Mouse (Mus musculus): ENCODE results near the gene Ifnk. TPM values are rescaled to one million over a fixed set of nuclear protein-coding genes. Genes with fewer than 3 reads are reported as not detected.

The Ifnk gene
- total and polyA plus RNA-seq, 3 experiments, result not detected

DNA sequence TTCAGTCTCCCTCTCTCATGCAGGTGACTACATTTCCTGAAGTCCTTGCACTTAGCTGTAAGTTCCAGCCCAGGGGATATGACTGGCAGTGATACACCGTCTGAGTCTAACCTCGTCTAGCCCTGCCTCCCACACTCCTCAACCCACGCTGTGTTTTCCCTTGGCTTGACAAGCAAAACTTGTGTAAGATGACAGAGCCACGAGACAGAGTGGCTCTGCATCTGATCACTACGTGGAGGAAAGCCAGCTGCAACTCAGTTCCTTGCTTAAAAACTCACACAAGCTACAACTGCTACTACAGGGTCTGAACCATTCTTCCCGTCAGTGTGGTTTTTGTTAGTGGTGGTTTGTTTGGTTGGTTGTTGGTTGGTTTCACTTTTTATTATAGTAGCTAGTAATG lies 11.5 kb upstream of the Ifnk start:
- H3K27me3 ChIP-seq (ENCODE audit: control insufficient read depth in 1 of 2, insufficient read depth in 2 of 2, low read length in 2 of 2), result no peaks in the 10 kb centered on the region

DNA sequence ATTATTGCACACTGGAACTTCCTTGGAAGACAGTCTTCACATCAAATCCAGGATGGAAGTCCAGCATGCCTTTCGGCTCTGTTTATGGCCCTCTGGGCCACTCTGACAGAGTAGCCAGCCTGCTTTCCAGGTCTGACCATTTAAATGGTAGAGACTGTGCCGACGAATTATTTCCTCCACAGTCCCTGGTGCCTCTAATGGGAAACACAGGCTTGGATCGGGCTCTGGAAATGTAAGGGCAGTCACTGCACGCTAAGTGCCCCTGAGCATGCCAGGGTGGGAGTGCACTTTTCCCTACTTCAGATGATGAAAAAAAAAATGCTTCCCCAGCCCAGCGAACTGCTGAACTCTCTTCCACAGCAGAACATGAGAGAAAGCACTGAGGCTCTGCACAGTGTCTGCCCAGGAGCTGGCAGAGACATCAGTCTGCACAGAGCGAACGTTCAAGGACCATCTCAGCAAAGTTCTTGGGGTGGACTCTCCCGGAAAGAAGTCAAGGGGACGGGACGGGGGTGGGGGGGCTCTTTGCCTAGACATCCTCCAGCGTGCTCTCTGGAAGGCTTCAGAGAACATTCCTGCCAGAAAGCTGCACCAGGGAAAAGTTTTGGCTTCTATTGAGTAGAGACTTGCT lies 8.3 kb upstream of the Ifnk start:
- H3K27ac ChIP-seq (ENCODE audit: control insufficient read depth, low read depth, low read length), result no peak overlapping the region
- TF ChIP-seq MEF2A (IDR thresholded peaks at IDR 0.05; ENCODE audit: extremely low read depth, insufficient replicate concordance, low read depth, low read length, poor library complexity, severe bottlenecking) (no peak), NELFE (IDR thresholded peaks at IDR 0.05; ENCODE audit: low read depth, low read length) (no peak), POLR2A (IDR thresholded peaks at IDR 0.05; ENCODE audit: control insufficient read depth in 1 of 2, insufficient read depth in 1 of 2, low read depth in 1 of 2, low read length in 2 of 2, poor library complexity in 1 of 2) (no peak), ELF1 (IDR thresholded peaks at IDR 0.05; ENCODE audit: low read depth, low read length) (no peak), ZKSCAN1 (IDR thresholded peaks at IDR 0.05; ENCODE audit: low read depth, low read length) (no peak), ETS1 (IDR thresholded peaks at IDR 0.05; ENCODE audit: low read depth, low read length) (no peak), TCF12 (IDR thresholded peaks at IDR 0.05; ENCODE audit: low read depth, low read length) (no peak), ZMIZ1 (IDR thresholded peaks at IDR 0.05; ENCODE audit: low read depth, low read length) (no peak), SIN3A (IDR thresholded peaks at IDR 0.05; ENCODE audit: low read length) (no peak), BHLHE40 (IDR thresholded peaks at IDR 0.05; ENCODE audit: borderline replicate concordance, low read depth, low read length) (no peak), JUND (IDR thresholded peaks at IDR 0.05; ENCODE audit: low read depth, low read length) (no peak), RCOR1 (IDR thresholded peaks at IDR 0.05; ENCODE audit: low read depth, low read length) (no peak), MAX (IDR thresholded peaks at IDR 0.05; ENCODE audit: low read length) (no peak), ZNF384 (IDR thresholded peaks at IDR 0.05; ENCODE audit: low read depth, low read length) (no peak), CTCF (IDR thresholded peaks at IDR 0.05 in 2 of 3, conservative IDR thresholded peaks at IDR 0.05 in 1 of 3; ENCODE audit: control insufficient read depth in 1 of 3, insufficient read depth in 1 of 3, low read depth in 2 of 3, low read length in 3 of 3, poor library complexity in 1 of 3, severe bottlenecking in 1 of 3) (no peak), USF1 (IDR thresholded peaks at IDR 0.05; ENCODE audit: low read depth, low read length) (no peak), POLR2AphosphoS5 (IDR thresholded peaks at IDR 0.05; ENCODE audit: borderline replicate concordance, low read depth, low read length) (no peak)
- H3K4me1 ChIP-seq (ENCODE audit: control insufficient read depth in 1 of 2, insufficient read depth in 2 of 2, low read length in 2 of 2), result peaks cover 5 to 8% of the 10 kb centered on the region in 2 experiments; a peak in 3 of 4 replicates

More for the DNA sequence above, 11.5 kb upstream of the Ifnk start:
- Histone ChIP-seq H3K27ac (ENCODE audit: control insufficient read depth, low read depth, low read length) (no peak overlapping the region), H3K9me3 (replicated peaks; ENCODE audit: insufficient read depth, low read length) (no peaks in the 10 kb centered on the region), H3K9ac (ENCODE audit: control insufficient read depth, low read depth, low read length, poor library complexity, severe bottlenecking) (no peak overlapping the region), H3K36me3 (ENCODE audit: control insufficient read depth in 1 of 2, insufficient read depth in 2 of 2, low read length in 2 of 2) (peaks cover 0 to 26% of the 10 kb centered on the region in 2 experiments; a peak in 2 of 4 replicates), H3K4me3 (ENCODE audit: control insufficient read depth in 1 of 2, insufficient read depth in 1 of 2, low read depth in 2 of 2, low read length in 2 of 2) (no peak overlapping the region), H3K4me1 (ENCODE audit: control insufficient read depth in 1 of 2, insufficient read depth in 2 of 2, low read length in 2 of 2) (peaks cover 13 to 28% of the 10 kb centered on the region in 2 experiments), H3K79me2 (ENCODE audit: control insufficient read depth, insufficient read depth, low read length, poor library complexity) (no peaks in the 10 kb centered on the region)
- TF ChIP-seq CHD1 (IDR thresholded peaks at IDR 0.05; ENCODE audit: low read depth, low read length), result no peak
- TF ChIP-seq ZNF384 (IDR thresholded peaks at IDR 0.05; ENCODE audit: low read depth, low read length), result no peak
- TF ChIP-seq RCOR1 (IDR thresholded peaks at IDR 0.05; ENCODE audit: low read depth, low read length), result no peak
- TF ChIP-seq POLR2A (IDR thresholded peaks at IDR 0.05; ENCODE audit: control insufficient read depth in 1 of 2, insufficient read depth in 1 of 2, low read depth in 1 of 2, low read length in 2 of 2, poor library complexity in 1 of 2), result no peak
- no peak for TF ChIP-seq RAD21 (IDR thresholded peaks at IDR 0.05; ENCODE audit: low read depth, low read length)
- TF ChIP-seq TCF12 (IDR thresholded peaks at IDR 0.05; ENCODE audit: low read depth, low read length), result no peak
- TF ChIP-seq CTCF (IDR thresholded peaks at IDR 0.05 in 2 of 3, conservative IDR thresholded peaks at IDR 0.05 in 1 of 3; ENCODE audit: control insufficient read depth in 1 of 3, insufficient read depth in 1 of 3, low read depth in 2 of 3, low read length in 3 of 3, poor library complexity in 1 of 3, severe bottlenecking in 1 of 3), result no peak
- TF ChIP-seq POLR2AphosphoS2 (IDR thresholded peaks at IDR 0.05; ENCODE audit: low read length), result no peak
- TF ChIP-seq JUND (IDR thresholded peaks at IDR 0.05; ENCODE audit: low read depth, low read length), result no peak
- no peak for TF ChIP-seq POLR2AphosphoS5 (IDR thresholded peaks at IDR 0.05; ENCODE audit: borderline replicate concordance, low read depth, low read length)
- TF ChIP-seq MAX (IDR thresholded peaks at IDR 0.05; ENCODE audit: low read length), result no peak
- no peak for TF ChIP-seq ZC3H11A (IDR thresholded peaks at IDR 0.05; ENCODE audit: low read depth, low read length)
- no peak for TF ChIP-seq NELFE (IDR thresholded peaks at IDR 0.05; ENCODE audit: low read depth, low read length)
- TF ChIP-seq ETS1 (IDR thresholded peaks at IDR 0.05; ENCODE audit: low read depth, low read length), result no peak
- TF ChIP-seq E2F4 (IDR thresholded peaks at IDR 0.05; ENCODE audit: borderline replicate concordance, low read depth, low read length), result no peak
- TF ChIP-seq GATA1 (IDR thresholded peaks at IDR 0.05; ENCODE audit: low read depth, low read length), result no peak
- TF ChIP-seq MAZ (IDR thresholded peaks at IDR 0.05; ENCODE audit: low read depth, low read length), result no peak
- peak; percentile 14 for DNase-seq (ENCODE audit: low read depth, low spot score)

More for the DNA sequence above, 8.3 kb upstream of the Ifnk start:
- no peak for DNase-seq (ENCODE audit: low read depth, low spot score)
- H3K36me3 ChIP-seq (ENCODE audit: control insufficient read depth in 1 of 2, insufficient read depth in 2 of 2, low read length in 2 of 2), result peaks cover 0 to 4% of the 10 kb centered on the region in 2 experiments; a peak in 2 of 4 replicates
- no peak overlapping the region for H3K4me3 ChIP-seq (ENCODE audit: control insufficient read depth in 1 of 2, insufficient read depth in 1 of 2, low read depth in 2 of 2, low read length in 2 of 2)
- H3K9ac ChIP-seq (ENCODE audit: control insufficient read depth, low read depth, low read length, poor library complexity, severe bottlenecking), result no peak overlapping the region
- H3K27me3 ChIP-seq (ENCODE audit: control insufficient read depth in 1 of 2, insufficient read depth in 2 of 2, low read length in 2 of 2), result no peaks in the 10 kb centered on the region
- H3K79me2 ChIP-seq (ENCODE audit: control insufficient read depth, insufficient read depth, low read length, poor library complexity), result no peaks in the 10 kb centered on the region
- H3K9me3 ChIP-seq (replicated peaks; ENCODE audit: insufficient read depth, low read length), result no peaks in the 10 kb centered on the region
